Mouse (Mus musculus): Measurements from ENCODE around the gene Coro6. TPM values are rescaled to one million over a fixed set of nuclear protein-coding genes. Genes with fewer than 3 reads are reported as not detected.

Coro6 gene
- total RNA-seq, 2 experiments from 2014 or later = 140 to 181 TPM

DNA sequence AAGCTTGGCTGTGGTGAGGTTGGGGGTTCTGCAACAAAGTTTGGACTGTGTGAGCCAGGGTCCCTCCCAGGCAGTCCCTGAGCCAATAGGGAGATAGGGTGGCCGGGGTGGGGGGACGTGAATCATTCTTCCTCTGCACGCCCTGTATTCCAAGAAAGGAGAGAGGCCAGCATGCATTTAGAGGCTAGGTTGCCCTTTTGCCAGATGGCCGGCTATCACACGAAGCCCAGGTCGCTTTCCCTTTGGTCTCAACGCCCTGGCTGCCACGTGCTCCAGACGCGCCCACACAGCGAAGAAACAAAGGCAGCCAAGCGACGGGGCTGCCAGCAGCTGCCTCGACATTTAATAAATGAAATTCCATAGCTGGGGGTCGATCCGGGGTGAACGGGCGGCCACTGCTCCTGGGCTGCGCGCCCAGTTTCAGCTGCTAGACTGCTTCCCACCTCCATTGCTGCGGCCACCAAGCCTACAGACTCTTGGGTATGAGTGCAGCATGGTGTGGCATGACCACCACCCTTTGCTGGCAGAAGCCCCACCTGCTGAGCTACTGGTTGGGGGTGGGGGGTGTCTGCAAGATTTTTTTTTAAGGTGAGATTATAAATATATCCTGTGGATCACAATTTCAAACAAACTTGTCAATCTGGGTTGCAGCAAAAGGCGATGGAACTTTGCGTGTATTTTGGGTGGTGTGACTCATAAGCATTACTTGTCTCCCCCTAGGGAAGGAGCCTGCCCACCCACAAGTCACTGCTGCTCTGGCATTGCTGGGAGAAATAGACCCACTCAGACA lies 29.5 kb downstream of the Coro6 start:
- intact Hi-C loops (cut with DNase I) = loop anchor here (1.0 to 5.0 kb wide), 3 partner anchors 9 to 136 kb away; no protein-coding TSS in a partner anchor

DNA sequence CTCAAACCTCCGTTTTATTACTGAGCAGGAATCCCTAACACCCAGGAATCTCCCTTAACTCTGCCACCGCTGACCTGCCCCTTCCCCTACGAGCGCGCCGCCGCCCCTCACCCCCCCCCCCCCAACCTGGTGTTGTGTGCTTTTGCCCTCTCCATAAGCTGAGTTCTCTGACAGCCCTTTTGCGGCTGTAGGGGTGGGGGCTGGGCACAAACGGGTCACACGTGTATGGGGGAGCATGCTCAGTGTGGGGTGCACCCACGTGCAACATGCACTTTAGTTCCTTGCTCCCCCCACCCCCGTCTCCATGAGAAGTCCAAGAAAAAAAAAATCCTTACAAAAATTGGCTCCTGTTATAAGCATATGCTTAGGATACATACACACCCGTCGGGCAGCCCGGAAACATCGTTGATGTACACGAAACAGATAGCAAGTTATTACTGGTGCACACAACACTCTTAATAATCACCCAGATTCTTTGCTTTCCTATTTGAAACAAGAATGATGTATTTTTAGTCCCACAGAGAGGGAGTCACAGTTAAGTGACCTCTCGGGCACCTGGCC lies 30.2 kb downstream of the Coro6 start:
- intact Hi-C loops (cut with DNase I) = loop anchor here (5.0 kb wide), 1 partner anchor 135 kb away; no protein-coding TSS in a partner anchor
- no peak for DNase-seq

More for the DNA sequence above, 29.5 kb downstream of the Coro6 start:
- peak in 1 of 2 experiments; percentile 62 for DNase-seq

GRCm38 (mm10) chr11:77492911-77493332 lies 30.7 kb downstream of the Coro6 start:
- DNase-seq = peak; percentile 87 to 92
- intact Hi-C loops (cut with DNase I) = loop anchor here (5.0 kb wide), 1 partner anchor 134 kb away; no protein-coding TSS in a partner anchor

DNA sequence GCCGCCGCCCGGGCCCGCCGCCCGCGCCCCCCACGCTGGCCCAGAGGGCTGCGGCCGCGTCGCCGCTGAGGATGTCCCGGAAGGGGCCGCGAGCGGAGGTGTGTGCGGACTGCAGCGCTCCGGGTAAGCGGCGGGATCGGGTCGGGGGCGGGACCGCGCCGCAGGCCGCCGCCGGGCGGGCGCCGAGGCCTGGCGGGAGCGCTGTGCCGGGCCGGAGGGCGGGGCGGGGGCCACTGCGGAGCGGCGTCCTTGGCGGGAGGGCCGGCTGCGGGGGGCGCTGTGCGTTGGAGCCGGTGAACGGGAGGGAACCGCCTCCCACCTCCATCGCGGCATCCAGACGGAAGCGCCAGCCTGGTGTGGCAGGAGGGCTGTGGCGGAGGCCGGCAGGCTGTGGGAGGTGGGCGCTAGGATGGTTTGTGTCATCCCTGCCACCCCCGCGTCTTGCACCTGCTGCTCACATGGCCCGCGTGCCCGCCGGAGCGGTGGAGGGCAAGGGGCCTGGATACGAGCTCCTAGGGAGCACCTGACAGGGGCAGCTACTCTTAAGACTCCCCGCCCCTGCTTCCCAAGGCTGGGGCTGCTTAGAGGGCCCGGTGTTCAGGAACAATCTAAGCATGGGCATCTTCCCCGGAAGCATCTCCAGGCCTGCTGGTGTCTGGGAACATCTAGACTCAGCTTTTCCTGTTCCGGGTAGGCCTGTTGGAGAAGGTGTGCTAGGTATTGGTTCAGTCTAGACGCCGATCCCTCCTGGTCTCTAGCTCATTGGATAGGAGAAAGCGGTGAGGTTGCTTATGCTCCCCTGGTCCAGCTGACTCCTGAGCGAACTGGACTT lies 31.5 kb downstream of the Coro6 start, which contains the start of gene Git1:
Git1 (plus strand) TSS at position 51 of the 832 bp plus-strand sequence.
- intact Hi-C loops (cut with DNase I) = loop anchor here (5.0 kb wide), 1 partner anchor 134 kb away; no protein-coding TSS in a partner anchor
- no peak for DNase-seq

DNA sequence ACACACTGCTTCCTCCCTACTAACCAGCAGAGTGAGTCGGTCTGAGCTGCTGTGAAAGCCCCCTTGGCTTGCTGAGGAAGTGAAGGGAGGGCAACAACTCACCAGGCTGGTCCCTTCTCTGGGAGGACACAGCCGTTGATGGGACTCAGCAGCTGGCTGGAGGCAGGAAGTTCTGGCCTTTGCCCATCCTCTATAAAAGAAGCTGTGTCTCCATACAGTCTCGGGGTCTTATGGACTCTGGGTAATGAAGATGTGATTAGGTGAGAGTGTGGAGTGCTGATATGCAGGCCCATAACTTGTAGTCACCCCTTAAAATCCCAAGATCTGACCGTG lies 32.1 kb downstream of the Coro6 start:
- intact Hi-C loops (cut with DNase I) = loop anchor here (5.0 kb wide), 1 partner anchor 133 kb away; no protein-coding TSS in a partner anchor
- no peak for DNase-seq

DNA sequence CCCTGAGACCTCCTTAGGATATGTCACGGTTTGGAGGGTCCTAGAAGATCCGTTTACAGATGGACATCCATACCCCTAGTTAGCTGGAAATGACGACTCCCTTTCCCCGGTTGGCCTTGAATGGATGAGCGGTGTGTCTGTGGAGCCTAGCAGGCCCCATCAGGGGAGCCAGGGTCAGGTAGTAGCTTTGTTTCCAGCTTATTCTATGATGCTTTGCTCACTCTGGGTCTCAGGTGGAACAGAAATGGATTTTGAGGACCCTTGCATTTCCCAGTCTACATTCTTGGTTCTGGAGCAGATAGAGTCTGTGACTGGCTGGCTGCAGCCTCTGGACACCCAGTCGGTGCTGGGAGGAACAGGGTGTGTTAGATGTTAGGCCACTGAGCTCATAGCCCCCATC lies 32.6 kb downstream of the Coro6 start:
- intact Hi-C loops (cut with DNase I) = loop anchor here (5.0 kb wide), 1 partner anchor 133 kb away; no protein-coding TSS in a partner anchor

DNA sequence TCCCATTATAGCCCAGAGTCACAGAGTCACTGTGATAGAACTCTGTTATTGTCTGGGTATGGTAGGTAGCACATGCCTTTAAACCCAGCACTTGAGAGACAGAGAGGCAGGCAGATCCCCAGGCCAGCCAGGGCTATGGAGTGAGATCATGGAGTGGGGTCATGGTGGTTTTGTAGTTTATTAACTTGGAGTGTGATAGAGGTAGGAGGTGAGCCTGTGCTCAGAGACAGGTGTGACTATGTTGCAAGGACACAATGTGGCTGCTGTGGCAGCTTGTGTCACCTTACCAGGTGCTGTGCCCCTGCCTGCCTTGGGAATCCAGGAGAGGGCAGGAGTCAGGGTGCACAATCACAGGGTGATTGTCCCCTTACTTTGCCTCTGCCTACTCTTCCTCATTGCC lies 33.3 kb downstream of the Coro6 start:
- no peak for DNase-seq
- intact Hi-C loops (cut with DNase I) = no loop called here

More for the DNA sequence above, 32.6 kb downstream of the Coro6 start:
- DNase-seq = no peak

GRCm38 (mm10) chr11:77497341-77497756 lies 35.1 kb downstream of the Coro6 start:
- no peak for DNase-seq
- intact Hi-C loops (cut with DNase I) = no loop called here

- intact Hi-C loops (cut with DNase I) = no loop called here
Measured at GRCm38 (mm10) chr11:77497851-77498250, 35.6 kb downstream of the Coro6 start.

DNA sequence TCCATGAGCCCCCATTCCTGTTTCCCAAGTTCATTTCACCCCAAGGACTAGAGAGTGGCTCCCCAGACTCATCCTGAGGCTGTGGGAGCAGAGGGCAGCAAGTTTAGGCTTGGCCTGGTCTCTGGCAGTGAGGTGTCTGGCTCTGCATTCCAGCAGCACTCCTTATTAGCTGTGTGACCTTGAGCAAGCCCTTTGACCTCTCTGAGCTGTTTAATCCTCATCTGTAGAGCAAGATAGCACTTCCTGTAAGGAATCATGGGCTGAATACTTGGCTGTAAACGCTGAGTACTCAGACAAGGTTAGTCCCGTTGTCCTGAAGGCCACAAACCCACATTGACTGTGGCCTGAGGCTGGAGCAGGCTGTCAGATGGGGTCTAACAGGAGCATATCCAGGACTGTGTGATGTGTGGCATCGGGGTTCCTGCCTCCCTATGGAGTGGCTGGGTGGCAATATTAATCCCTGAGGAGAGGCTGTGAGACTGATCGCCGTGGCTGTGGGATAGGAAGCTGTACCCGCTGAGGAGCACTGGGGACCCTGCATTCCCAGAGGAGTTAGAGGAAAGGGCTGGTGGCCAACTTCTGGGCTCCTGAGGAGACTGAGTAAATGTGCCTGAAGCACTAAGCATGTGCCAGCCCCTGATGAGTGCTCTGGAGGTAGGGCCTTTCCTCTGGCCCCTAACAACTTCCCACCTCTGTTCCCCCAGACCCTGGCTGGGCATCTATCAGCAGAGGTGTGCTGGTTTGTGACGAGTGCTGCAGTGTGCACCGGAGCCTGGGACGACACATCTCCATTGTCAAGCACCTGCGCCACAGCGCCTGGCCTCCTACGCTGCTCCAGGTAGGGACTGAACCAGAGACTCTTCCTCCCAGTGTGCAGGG lies 36.3 kb downstream of the Coro6 start:
- intact Hi-C loops (cut with DNase I) = no loop called here
- no peak for DNase-seq

More at GRCm38 (mm10) chr11:77497851-77498250, 35.6 kb downstream of the Coro6 start:
- DNase-seq = no peak

- DNase-seq = no peak
- intact Hi-C loops (cut with DNase I) = no loop called here
Measured at GRCm38 (mm10) chr11:77499354-77499753, 37.1 kb downstream of the Coro6 start.

GRCm38 (mm10) chr11:77500361-77501325 lies 38.4 kb downstream of the Coro6 start:
- DNase-seq = no peak
- intact Hi-C loops (cut with DNase I) = loop anchor here (1.0 kb wide), 1 partner anchor 9 kb away; no protein-coding TSS in a partner anchor

DNA sequence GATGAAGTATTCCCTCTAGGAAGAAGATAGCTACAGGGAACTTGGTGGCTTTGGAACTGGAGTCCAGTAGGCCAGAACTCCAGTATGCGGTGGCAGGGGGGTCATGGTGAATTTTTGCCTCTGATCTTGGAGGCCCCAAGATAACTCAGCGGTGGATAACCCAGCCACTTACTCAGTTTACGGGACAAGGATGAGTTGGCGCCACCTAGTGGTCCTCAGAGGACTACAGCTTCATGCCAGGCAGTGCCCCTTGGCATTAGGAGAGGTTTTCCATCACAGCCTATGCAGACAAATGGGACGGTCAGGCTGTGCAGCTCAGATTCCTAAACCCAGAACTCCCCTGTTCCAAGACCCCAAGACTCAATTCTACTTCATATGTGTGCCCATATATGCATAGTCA lies 39.2 kb downstream of the Coro6 start:
- intact Hi-C loops (cut with DNase I) = no loop called here
- peak; percentile 59 to 66 for DNase-seq

DNA sequence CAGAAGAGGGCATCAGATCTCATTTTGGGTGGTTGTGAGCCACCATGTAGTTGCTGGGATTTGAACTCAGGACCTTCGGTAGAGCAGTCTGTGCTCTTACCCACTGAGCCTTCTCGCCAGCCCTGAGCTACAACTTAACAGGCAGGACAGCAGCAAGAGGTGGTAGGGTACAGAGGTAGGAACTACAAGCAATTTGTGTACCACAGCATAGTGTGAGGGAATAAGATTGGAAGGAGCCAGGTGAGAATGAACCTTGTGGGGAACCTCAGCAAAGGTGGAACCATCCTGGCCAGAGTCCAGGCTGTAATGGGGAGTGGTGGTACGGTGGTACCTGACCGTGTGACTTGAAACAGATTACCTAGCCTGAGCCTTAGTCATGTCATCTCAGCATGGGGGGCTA lies 39.8 kb downstream of the Coro6 start:
- intact Hi-C loops (cut with DNase I) = no loop called here

DNA sequence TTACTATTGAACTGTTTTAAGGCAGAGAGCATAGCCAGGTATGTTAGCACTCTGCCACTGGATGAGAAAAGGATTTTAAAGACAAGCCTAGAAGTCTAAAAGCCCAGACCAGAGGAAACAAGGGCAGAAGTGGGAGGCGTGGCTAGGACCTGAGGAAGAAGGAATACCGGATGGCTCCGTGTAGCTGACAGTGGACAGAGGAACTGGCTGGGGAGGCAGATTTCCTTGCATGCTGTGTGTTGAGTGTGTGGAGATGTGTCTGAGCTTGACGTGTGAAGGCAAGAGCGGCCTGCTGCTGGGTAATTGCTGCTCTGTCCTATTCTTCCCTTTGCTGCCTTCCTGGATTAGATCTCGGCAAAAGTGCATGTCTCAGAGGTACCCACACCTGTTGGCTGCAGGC lies 40.3 kb downstream of the Coro6 start:
- no peak for DNase-seq
- intact Hi-C loops (cut with DNase I) = no loop called here

More for the DNA sequence above, 39.8 kb downstream of the Coro6 start:
- DNase-seq = no peak

DNA sequence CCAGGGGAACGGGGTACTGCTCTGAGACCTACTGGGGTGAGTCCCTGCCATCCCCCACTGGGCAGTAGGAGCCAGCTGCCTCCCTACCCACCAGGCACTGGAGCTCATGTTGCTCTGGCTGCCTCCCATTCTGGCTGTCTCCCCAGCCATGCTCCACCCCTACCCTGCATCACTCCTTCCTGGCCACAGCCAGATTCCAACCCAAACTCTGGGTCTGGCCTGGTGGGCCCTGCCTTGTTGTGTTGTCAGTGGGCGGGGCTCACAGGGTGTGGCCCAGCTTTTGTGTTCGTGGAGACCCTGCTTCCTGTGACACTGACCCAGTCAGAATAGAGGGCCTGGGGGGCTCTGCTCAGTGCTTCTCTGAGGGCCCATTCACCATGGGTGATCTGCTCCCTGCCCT lies 41.3 kb downstream of the Coro6 start:
- DNase-seq = peak in 1 of 2 experiments; percentile 43
- intact Hi-C loops (cut with DNase I) = no loop called here

DNA sequence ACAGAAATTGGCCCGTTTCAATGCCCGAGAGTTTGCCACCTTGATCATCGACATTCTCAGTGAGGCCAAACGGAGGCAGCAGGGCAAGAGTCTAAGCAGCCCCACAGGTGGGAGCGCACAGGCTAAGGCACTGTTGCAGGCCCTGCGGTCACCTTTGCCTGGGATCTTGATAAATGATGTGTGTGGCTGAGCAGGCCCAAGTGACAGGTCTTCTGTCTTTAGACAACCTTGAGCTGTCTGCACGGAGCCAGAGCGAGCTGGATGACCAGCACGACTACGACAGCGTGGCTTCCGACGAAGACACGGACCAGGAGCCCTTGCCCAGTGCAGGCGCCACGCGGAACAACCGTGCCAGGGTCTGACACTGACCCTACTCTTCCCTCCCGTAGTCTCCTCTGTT lies 42.2 kb downstream of the Coro6 start:
- DNase-seq = peak in 1 of 2 experiments; percentile 17
- intact Hi-C loops (cut with DNase I) = no loop called here

DNA sequence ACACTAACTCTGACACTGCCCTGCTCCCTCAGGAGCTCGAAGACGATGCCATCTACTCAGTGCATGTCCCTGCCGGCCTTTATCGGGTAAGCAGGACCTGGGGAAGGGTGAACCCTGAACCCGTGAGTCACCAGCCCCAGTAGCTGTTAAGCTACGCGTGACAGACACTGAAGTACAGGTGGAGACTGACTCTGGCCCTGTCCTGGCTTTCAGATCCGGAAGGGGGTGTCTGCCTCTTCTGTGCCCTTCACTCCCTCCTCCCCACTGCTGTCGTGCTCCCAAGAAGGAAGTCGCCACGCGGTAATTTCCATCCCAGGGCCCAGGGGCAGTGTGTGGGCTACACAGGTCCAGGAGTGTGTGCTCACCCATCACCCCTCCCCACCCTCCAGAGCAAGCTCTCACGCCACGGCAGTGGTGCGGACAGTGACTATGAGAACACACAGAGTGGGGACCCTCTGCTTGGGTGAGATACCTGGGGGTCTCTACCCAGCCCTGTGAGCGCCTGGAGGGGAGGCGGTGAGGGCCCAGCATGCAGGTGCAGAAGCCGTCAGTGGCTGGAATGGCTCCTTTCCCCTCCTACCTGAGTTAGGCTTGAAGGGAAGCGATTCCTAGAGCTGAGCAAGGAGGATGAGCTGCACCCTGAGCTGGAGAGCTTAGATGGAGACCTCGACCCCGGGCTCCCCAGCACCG lies 43.2 kb downstream of the Coro6 start:
- DNase-seq = no peak
- intact Hi-C loops (cut with DNase I) = no loop called here

Data from gastrocnemius, postnatal 36 days (tissue).